Comparison of ENCODE assay signal across 24 mouse cellular contexts in the genomic region with DNA sequence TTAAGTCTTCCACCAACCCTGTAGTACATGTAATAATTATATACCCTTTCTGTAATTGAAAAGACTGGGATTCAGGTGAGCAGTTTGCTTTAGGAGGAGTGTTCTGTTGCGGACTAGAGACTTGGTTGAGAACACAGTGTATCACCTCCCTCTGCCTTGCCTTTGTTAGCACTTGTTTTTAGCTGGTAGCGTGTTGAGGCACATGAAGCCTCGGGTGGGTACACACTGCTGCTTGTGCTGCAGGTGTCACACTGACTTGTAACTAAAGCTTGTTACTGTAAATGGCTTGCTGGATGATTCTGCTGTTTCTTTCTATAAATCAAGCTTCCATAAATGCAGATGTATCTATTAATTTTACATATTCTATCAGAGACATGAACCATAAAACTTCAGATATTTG.
DNase-seq lines count a peak whose midpoint lies in the region; ATAC-seq and TF ChIP-seq lines count a peak whose summit lies in the region.
"Had no signal": no experiment of that assay in that cellular context is flagged by ENCODE, and none has a peak within 500 bp of the region (broad histone marks: within the 10 kb centered on the region; RNA-seq: fewer than 3 reads in every experiment).

No protein-coding gene starts in this region.

- TF ChIP-seq POLR2A in CH12.LX (IDR thresholded peaks at IDR 0.05; ENCODE audit: low read depth, low read length), result no peak

- TF ChIP-seq RAD21 in CH12.LX (IDR thresholded peaks at IDR 0.05; ENCODE audit: low read depth, low read length), result no peak

- H3K4me3 ChIP-seq in CH12.LX (replicated peaks in 1 of 3; ENCODE audit: low read depth in 2 of 3, low read length in 2 of 3, poor library complexity in 1 of 3), result no peak overlapping the region
- H3K4me3 ChIP-seq in stomach, postnatal 0 days (ENCODE audit: low read depth, low read length), result no peak overlapping the region
- H3K4me3 ChIP-seq in gastrocnemius, adult 2 months, result no peak overlapping the region
- no peak overlapping the region for H3K4me3 ChIP-seq in intestine, postnatal 0 days (ENCODE audit: low read depth, low read length)
- H3K4me3 ChIP-seq: embryonic facial prominence, embryonic 10.5 days; embryonic facial prominence, embryonic 12.5 days; forebrain, embryonic 10.5 days; forebrain, embryonic 12.5 days had no signal

- TF ChIP-seq CTCF in CH12.LX (conservative IDR thresholded peaks at IDR 0.05 in 1 of 2, IDR thresholded peaks at IDR 0.05 in 1 of 2; ENCODE audit: low read depth in 2 of 2, low read length in 2 of 2), result no peak
- no peak for TF ChIP-seq CTCF in stomach, postnatal 0 days (IDR thresholded peaks at IDR 0.05; ENCODE audit: low read depth)
- no peak for TF ChIP-seq CTCF in gastrocnemius, adult 2 months (IDR thresholded peaks at IDR 0.05)
- no peak for TF ChIP-seq CTCF in intestine, postnatal 0 days (IDR thresholded peaks at IDR 0.05; ENCODE audit: low read depth)

- peak; percentile 53 for DNase-seq in urinary bladder, postnatal 14 days (ENCODE audit: low spot score)
- no peak for DNase-seq in urinary bladder, adult 2 months (ENCODE audit: low spot score)
- DNase-seq in CH12.LX (ENCODE audit: extremely low read depth), result no peak
- peak; percentile 64 for DNase-seq in gonadal fat pad, adult 2 months (ENCODE audit: low read depth)
- no peak for DNase-seq in stomach, postnatal 0 days (ENCODE audit: low spot score)
- DNase-seq in gastrocnemius, adult 2 months, result no peak
- DNase-seq in gastrocnemius, postnatal 25 days, result no peak
- DNase-seq: adrenal gland, adult 2 months; adrenal gland, postnatal 10 days; adrenal gland, postnatal 25 days; cerebellum, adult 11 months; cerebellum, adult 18-20 months; cerebellum, adult 8-10 months; cerebellum, adult 9-11 months; cerebellum, postnatal 14 days; cerebellum, postnatal 36 days; embryo, embryonic 11 days had no signal

- no peaks in the 10 kb centered on the region for H3K27me3 ChIP-seq in CH12.LX (replicated peaks)
- no peaks in the 10 kb centered on the region for H3K27me3 ChIP-seq in stomach, postnatal 0 days (ENCODE audit: control insufficient read depth, insufficient read depth, low read length)
- no peaks in the 10 kb centered on the region for H3K27me3 ChIP-seq in intestine, postnatal 0 days (replicated peaks; ENCODE audit: control insufficient read depth, insufficient read depth, low read length)
- H3K27me3 ChIP-seq: embryonic facial prominence, embryonic 12.5 days; forebrain, embryonic 12.5 days had no signal

- H3K79me2 ChIP-seq in CH12.LX (replicated peaks; ENCODE audit: control insufficient read depth, extremely low read depth, insufficient read depth, poor library complexity, severe bottlenecking), result no peaks in the 10 kb centered on the region; the same call in 1 of the 2 replicates

- no peaks in the 10 kb centered on the region for H3K9me3 ChIP-seq in CH12.LX (replicated peaks; ENCODE audit: low read length)
- H3K9me3 ChIP-seq in stomach, postnatal 0 days (ENCODE audit: control insufficient read depth, low read length), result no peaks in the 10 kb centered on the region
- no peaks in the 10 kb centered on the region for H3K9me3 ChIP-seq in intestine, postnatal 0 days (ENCODE audit: control insufficient read depth)
- H3K9me3 ChIP-seq: embryonic facial prominence, embryonic 10.5 days; embryonic facial prominence, embryonic 12.5 days; forebrain, embryonic 10.5 days; forebrain, embryonic 12.5 days had no signal

- no peak overlapping the region for H3K9ac ChIP-seq in CH12.LX (ENCODE audit: insufficient read depth, low read depth)
- no peak overlapping the region for H3K9ac ChIP-seq in stomach, postnatal 0 days (ENCODE audit: low read length)
- H3K9ac ChIP-seq in intestine, postnatal 0 days (ENCODE audit: low read depth, low read length), result no peak overlapping the region
- H3K9ac ChIP-seq: embryonic facial prominence, embryonic 12.5 days; forebrain, embryonic 12.5 days had no signal

- no peak for TF ChIP-seq EP300 in CH12.LX (IDR thresholded peaks at IDR 0.05; ENCODE audit: low read length)
- TF ChIP-seq EP300 in stomach, postnatal 0 days (optimal IDR thresholded peaks at IDR 0.05), result no peak

- no peak for ATAC-seq in stomach, postnatal 0 days (ENCODE audit: low FRiP score, low TSS enrichment)
- no peak for ATAC-seq in intestine, postnatal 0 days
- ATAC-seq: forebrain, embryonic 14.5 days; forebrain, embryonic 16.5 days had no signal

- peak overlapping the region; percentile 34; the same call in 1 of the 2 replicates for H3K4me2 ChIP-seq in CH12.LX (ENCODE audit: insufficient read depth, low read depth, poor library complexity, severe bottlenecking)
- H3K4me2 ChIP-seq in stomach, postnatal 0 days (replicated peaks; ENCODE audit: low read depth), result no peak overlapping the region
- H3K4me2 ChIP-seq in intestine, postnatal 0 days (replicated peaks; ENCODE audit: low read depth), result no peak overlapping the region
- H3K4me2 ChIP-seq: embryonic facial prominence, embryonic 12.5 days; forebrain, embryonic 12.5 days had no signal

- intact Hi-C loops in gastrocnemius, adult 2 months (cut with DNase I), result no loop called here

- 55% methylated on average over 3 of the region's 3 CpGs for WGBS in stomach, postnatal 0 days
- WGBS in intestine, postnatal 0 days, result 97% methylated on average over 3 of the region's 3 CpGs

- H3K4me1 ChIP-seq in CH12.LX (ENCODE audit: control insufficient read depth in 1 of 2, insufficient read depth in 2 of 2), result peaks cover 8 to 44% of the 10 kb centered on the region in 2 experiments
- peaks cover 2% of the 10 kb centered on the region; the same call in 1 of the 2 replicates for H3K4me1 ChIP-seq in stomach, postnatal 0 days (replicated peaks; ENCODE audit: control insufficient read depth, insufficient read depth)
- no peaks in the 10 kb centered on the region for H3K4me1 ChIP-seq in intestine, postnatal 0 days (replicated peaks; ENCODE audit: control insufficient read depth, insufficient read depth, low read length)
- H3K4me1 ChIP-seq: forebrain, embryonic 10.5 days; forebrain, embryonic 12.5 days had no signal

- 0 out of 2 replicates have a peak overlapping the region, but pooled peaks have one; percentile 28 for H3K27ac ChIP-seq in CH12.LX (ENCODE audit: insufficient read depth, low read depth)
- H3K27ac ChIP-seq in stomach, postnatal 0 days (replicated peaks), result peak overlapping the region; percentile 4; the same call in 1 of the 2 replicates
- H3K27ac ChIP-seq in gastrocnemius, adult 2 months, result no peak overlapping the region
- no peak overlapping the region for H3K27ac ChIP-seq in intestine, postnatal 0 days (ENCODE audit: low read depth, low read length)
- H3K27ac ChIP-seq: embryonic facial prominence, embryonic 10.5 days; embryonic facial prominence, embryonic 12.5 days; forebrain, embryonic 10.5 days; forebrain, embryonic 12.5 days had no signal

- peaks cover 0 to 3% of the 10 kb centered on the region in 2 experiments for H3K36me3 ChIP-seq in CH12.LX (replicated peaks in 1 of 2; ENCODE audit: control insufficient read depth in 1 of 2, insufficient read depth in 1 of 2, low read length in 1 of 2)
- no peaks in the 10 kb centered on the region for H3K36me3 ChIP-seq in stomach, postnatal 0 days (ENCODE audit: control insufficient read depth, insufficient read depth, low read length)
- 0 out of 2 replicates have a peak, but pooled peaks cover 7% of the 10 kb centered on the region for H3K36me3 ChIP-seq in intestine, postnatal 0 days (ENCODE audit: control insufficient read depth, insufficient read depth)
- H3K36me3 ChIP-seq: embryonic facial prominence, embryonic 10.5 days; embryonic facial prominence, embryonic 12.5 days; forebrain, embryonic 10.5 days; forebrain, embryonic 12.5 days had no signal

- in situ Hi-C loops in CH12.LX (cut with MboI; ENCODE audit: low pct_ligation_motif_present, low pct_unique_long_range_greater_than_20kb, low sequenced_read_pairs), result no loop called here

- dilution Hi-C loops in CH12.LX (cut with MboI; ENCODE audit: extremely low pct_ligation_motif_present, extremely low pct_unique_long_range_greater_than_20kb, low sequenced_read_pairs), result no loop called here

TF ChIP-seq in CH12.LX, 34 proteins besides CTCF, POLR2A, EP300 and RAD21:
- TF ChIP-seq ETS1 (conservative IDR thresholded peaks at IDR 0.05; ENCODE audit: low read depth, low read length), result no peak
- TF ChIP-seq RCOR1 (conservative IDR thresholded peaks at IDR 0.05; ENCODE audit: low read depth, low read length), result no peak
- TF ChIP-seq ELF1 (IDR thresholded peaks at IDR 0.05; ENCODE audit: low read depth, low read length), result no peak
- no peak for TF ChIP-seq TCF12 (IDR thresholded peaks at IDR 0.05; ENCODE audit: low read depth, low read length)
- TF ChIP-seq ZMIZ1 (IDR thresholded peaks at IDR 0.05; ENCODE audit: low read depth, low read length), result no peak
- TF ChIP-seq IRF4 (IDR thresholded peaks at IDR 0.05; ENCODE audit: low read depth, low read length), result no peak
- TF ChIP-seq PAX5 (IDR thresholded peaks at IDR 0.05; ENCODE audit: low read length), result no peak
- TF ChIP-seq MXI1 (IDR thresholded peaks at IDR 0.05; ENCODE audit: low read depth, low read length), result no peak
- no peak for TF ChIP-seq MAX (IDR thresholded peaks at IDR 0.05; ENCODE audit: low read length)
- TF ChIP-seq USF2 (conservative IDR thresholded peaks at IDR 0.05; ENCODE audit: low read depth, low read length), result no peak
- TF ChIP-seq BHLHE40 (IDR thresholded peaks at IDR 0.05; ENCODE audit: low read depth, low read length), result no peak
- no peak for TF ChIP-seq MEF2A (IDR thresholded peaks at IDR 0.05; ENCODE audit: borderline replicate concordance, low read depth, low read length)
- no peak for TF ChIP-seq MYC (IDR thresholded peaks at IDR 0.05; ENCODE audit: low read depth, low read length)
- TF ChIP-seq CHD1 (IDR thresholded peaks at IDR 0.05; ENCODE audit: low read depth, low read length), result no peak
- TF ChIP-seq ZKSCAN1 (IDR thresholded peaks at IDR 0.05; ENCODE audit: borderline replicate concordance, low read depth, low read length), result no peak
- TF ChIP-seq SMC3 (IDR thresholded peaks at IDR 0.05; ENCODE audit: low read depth, low read length), result no peak
- TF ChIP-seq UBTF (IDR thresholded peaks at IDR 0.05; ENCODE audit: low read depth, low read length), result no peak
- no peak for TF ChIP-seq KAT2A (IDR thresholded peaks at IDR 0.05; ENCODE audit: insufficient replicate concordance, low read length)
TF ChIP-seq in CH12.LX: peak in this region for 0.

Comparison
In these comparisons a context has a peak if more than half of its experiments do, and no peak if none do; other contexts are left out.
1. DNase-seq: peak in urinary bladder, postnatal 14 days (single experiment) and gonadal fat pad, adult 2 months (single experiment); none in urinary bladder, adult 2 months (single experiment), CH12.LX (single experiment), stomach, postnatal 0 days (single experiment), gastrocnemius, adult 2 months (single experiment) and gastrocnemius, postnatal 25 days (single experiment).
2. H3K27ac ChIP-seq: peak in CH12.LX (single experiment) and stomach, postnatal 0 days (single experiment); none in gastrocnemius, adult 2 months (single experiment) and intestine, postnatal 0 days (single experiment).